Mouse (Mus musculus) neural tube, embryonic 10.5 days (tissue): ENCODE measurements around the gene Ier5l.

Experiments used
- DNase-seq: peaks from one replicate; pipeline ENCODE4 v3.0.0-alpha.2; 2017; ENCODE audit warnings: low spot score; ENCODE audit errors: extremely low spot score

Gene Ier5l

DNA sequence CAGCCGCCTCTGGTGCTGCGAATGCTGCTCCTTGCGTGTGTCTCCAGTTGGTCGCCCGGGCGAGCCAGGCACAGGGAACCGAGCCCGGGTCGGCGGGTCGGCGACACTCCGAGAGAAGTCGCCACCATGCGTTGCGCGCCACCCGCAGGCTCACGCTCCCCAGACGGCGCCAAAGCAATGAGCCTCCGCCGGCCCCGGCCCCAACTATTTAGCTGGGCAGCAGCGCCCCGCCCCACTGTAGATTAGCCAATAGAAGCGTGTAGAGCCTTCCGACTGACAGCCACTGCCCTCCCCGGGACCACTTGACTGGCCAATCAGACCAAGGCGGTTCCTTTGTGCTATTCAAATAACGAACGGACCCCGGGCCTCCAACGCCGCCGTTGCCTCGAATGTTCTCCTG, at the start of gene Ier5l:
Gene Ier5l (minus strand): TSS at position 181 of the 400 bp plus-strand sequence.
- peak; percentile 98 for DNase-seq

DNA sequence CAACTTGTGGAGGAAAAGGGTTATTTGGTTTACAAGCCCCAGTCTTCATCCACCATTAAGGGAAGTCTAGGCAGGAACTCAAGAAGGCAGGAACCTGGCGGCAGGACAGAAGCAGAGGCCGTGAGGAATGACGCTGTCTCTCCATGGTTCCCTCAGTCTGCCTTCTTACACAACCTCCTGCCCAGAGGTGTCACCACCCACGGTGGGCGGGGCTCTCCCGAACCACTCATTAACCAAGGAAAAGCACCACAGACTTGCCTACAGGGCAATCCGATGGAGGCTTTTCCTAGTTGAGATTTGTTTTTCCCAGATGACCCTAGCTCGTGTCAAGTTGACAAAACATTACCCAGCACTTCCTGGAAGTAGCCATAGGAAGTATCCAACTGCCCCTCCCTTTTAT, 49.7 kb upstream of the Ier5l start:
- DNase-seq, result no peak

DNA sequence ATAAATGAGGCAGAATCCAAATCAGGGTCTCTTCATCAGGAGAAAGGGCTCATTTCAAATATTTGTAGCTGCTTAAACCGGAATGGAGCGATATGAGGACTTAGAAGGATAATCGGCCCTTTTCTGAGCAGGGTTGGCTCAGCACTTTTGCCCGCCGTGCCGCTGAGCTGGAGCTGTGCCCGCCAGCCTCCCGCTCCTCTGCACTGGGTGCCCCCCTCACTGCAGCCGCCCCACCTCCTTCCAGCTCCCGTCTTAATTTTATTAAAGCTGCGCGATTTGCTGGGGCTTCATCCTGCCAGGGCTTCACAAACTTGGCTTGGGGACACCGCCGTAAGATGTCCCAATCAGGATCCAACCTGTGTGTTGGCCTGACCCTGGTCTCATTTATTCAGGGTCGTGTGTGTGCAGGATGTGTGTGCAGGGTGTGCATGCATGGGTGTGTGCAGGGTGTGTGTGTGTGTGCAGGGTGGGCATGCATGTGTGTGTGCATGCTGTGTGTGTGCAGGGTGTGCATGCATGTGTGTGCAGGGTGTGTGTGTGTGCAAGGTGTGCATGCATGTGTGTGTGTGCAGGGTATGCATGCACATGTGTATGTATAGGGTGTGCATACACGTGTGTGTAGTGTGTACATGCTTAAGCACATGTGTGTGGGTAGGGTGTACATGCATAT, 36.8 kb upstream of the Ier5l start:
- no peak for DNase-seq

DNA sequence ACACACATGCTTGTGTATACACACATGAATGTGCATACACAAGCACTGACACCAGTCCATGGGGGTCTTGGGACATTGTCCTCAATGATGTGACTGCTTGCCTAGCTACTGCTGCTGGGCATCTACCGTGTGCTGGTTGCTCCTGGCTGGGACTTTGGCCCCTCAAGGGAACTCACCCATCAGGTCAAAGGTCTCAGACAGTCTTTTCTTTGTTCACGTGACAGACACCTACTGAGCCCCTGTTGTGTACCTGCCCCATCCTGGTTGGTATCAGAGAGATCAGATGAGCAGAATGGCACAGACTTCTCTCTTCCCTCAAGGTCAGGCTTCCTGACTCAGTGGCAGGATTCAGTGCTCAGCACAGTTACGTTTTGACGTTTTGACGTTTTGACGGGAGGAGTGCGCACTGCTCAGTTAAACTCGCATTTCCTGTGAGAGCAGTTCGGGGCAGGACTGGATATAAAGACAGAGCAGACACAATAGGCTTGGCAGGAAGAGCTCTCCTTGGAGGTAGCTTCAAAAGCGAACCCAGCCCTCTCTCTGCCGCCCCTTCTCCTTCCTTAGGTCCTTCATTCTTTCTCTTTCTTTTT, 33.2 kb upstream of the Ier5l start:
- DNase-seq, result no peak

DNA sequence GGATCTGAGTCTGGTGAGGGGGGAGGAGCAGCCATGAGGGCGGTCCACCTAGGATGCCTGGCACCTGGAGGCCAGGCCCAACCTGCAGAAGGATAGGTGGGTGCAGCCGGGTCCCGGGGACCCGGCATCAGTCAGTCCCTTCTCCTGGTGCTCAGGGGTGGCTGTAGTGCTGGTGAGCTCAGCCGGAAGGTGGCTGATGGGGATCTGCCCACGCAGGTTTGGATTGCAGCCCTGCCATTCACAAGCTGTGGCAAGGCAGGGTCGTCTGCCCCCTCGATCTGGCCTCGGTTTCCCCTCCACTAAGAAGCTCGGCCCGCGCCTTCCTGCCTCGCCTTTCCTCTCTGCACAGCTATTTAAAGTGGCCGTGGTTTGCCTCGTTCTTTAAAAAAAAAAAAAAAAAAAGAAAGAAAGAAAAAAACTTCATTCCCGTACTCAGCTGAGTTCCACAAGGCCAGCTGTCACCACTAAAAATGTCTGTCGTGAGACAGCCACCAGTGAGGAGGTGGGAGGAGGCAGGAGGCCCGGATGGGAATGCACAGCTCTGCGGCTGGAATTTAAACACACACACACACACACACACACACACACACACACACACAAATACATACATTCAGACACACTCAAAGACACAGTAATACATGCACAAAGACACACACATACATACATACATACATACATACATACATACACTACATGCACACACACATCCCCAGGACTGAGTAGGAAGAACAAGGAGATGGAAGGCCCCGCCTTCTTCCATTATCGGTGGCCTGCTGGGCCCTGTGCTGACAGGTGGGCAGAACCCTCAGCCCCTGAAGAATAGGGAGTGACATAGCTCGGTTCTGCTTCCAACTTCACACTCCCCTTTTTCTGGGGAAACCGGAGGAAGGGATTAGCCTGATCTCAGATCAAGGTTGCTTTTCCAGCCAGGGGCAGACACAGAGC, 29.9 kb upstream of the Ier5l start:
- no peak for DNase-seq

DNA sequence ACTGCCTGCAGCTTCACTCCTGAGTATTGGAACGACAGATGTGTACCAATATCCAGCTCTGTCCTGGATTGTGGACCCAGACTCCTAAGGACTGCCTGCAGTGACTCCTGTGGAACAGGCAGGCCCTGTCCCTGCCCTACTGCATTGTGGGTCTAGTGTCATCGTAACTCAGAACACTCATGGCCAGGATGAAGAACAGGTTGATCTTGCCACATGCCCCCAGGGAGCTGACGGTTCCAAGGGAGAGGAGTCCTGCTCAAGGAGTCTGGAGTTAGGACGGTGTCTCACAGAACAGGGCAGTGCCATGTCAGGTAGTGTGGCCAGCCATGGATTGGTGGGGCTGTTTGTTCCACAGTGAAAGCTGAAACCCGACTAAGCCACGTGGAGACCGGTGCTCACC, 27.7 kb upstream of the Ier5l start:
- DNase-seq, result no peak

DNA sequence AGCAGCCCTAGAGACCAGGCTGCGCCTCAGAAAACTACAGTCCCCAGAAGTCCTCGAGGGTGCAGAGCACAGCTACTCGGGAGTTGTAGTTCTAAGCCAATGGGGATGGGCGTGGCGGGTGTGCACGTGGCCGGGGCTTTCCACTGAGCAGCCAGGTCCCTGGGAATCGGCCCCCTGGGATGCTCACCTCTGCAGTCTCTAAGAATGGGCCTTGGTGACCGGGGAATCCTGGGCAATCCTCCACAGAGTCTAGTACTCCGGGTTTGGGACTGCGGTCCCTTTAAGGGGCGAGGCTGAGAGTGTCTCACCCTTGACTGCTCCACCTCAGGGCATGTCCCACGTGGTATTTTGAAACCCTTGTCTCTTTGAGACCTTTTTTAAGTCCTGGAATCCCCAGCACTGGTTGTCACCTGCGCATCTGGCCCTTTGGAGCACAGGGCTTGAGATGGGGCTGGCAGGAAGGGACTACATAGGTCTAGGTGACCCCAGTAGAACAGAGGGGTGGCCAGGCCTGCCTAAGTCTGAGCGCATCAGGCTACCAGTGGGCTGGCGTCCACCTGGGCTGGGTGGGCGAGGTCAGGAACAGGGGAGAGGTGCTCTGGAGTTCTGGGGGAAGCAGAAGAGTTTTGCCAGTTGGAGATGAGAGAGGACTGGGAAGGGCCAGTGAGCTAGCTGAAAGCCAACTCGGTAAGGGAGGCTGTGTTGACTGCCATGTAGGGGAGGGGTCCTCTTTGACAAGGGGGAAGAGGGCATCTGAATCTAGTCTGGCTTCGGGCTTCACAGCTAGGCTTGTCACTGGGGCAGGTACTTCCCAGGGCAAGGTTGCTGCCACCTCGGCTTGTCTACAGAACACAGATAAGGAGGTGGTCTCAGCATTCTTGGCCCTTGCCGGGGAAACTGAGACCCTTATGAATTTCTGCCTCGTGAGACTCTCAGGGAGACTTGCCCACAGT, 22.2 kb upstream of the Ier5l start:
- peak; percentile 71 for DNase-seq

DNA sequence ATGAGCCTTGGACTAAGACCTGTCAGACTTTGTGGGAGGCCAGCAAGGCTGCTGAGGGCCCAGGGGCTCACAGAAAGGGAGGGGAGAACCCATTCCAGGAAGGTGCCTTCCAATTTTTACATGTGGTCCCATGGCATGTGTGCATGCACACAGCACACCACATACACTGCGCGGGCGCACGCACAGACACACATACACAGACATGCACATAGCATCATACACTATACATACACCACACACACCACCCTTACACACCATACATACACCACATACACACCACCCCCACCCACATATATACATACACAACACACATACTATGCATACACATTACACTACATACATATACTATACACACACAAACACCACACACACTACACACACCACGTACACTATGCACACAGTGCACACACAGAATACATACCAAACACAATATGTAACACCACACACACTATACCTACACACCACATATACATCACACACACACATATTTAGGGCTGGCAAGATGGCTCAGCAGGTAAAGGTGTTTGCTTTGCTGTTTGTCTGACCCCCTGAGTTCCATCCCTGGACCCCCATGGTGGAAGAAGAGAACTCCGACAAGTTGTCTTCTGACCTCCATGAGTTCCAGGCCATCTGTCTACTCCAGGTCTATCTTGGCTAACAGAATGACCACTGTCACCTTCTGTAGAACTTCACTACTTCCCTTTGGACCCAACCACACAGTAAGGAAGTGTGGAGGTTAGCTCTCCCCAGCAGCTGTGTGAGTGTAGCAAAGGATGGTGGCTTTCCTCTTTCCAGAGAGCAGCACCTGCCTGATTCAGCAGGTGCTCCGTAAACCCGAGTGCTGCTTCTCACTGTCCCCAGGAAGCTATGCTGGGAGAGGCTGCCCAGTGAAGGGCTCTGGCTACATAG, 21.2 kb upstream of the Ier5l start:
- no peak for DNase-seq

DNA sequence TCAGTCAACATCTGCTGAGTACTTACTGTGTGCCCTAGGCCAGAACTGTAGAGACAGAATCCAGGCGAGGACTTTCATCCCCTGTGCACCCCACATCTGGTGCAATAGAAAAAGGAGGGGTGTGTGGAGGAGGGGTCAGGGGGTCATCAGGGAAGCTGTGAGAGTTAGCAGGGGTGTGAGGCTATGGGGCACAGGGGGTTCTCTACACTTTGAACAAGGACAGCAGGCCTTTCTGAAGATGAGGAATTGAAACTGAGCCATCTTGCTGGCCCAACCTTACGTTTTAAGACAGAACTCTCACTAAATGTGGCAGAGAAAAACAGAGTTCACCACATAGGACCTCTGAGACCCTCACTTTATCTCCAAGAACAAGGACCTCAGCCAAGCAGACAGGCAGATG, 16.4 kb upstream of the Ier5l start:
- DNase-seq, result no peak

DNA sequence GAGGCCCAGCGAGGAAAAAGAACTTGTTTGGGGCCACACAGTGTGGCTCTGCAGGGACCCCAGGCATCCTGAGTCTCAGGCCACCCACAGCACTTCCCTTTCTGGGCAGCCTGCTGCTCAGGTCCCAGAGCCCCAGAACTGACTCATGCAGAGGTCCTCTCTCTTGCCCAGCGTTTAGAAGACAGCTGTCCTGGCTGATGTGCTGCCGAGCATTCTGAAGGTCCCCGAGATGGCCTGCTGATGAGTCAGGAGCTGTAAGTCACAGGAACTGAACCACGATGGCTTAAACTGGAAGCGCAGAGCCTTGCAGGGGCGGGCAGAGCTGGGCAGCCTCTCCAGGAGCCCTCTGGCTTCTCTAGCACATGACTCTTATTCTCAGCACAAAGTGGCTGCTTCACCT, 13.6 kb upstream of the Ier5l start:
- DNase-seq, result no peak

DNA sequence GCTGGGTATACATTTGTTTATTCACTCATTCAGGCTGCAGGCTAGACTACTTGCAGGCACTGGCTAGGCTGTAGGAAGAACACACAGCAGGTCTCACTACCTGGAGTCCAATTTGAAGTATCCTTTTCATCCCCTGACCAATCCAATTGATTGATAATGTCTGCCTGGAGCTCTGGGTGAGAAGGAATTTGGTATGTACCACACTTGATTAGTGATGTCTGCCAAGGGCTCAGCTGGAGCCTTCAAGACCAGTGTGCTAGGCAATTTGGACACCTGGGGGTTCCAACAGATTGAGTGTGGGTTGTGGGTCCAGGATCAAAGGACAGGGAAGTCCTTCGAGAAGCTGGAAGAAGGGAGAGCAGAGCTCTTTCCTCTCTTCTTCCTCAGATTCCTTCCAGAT, 4.5 kb upstream of the Ier5l start:
- DNase-seq, result no peak

DNA sequence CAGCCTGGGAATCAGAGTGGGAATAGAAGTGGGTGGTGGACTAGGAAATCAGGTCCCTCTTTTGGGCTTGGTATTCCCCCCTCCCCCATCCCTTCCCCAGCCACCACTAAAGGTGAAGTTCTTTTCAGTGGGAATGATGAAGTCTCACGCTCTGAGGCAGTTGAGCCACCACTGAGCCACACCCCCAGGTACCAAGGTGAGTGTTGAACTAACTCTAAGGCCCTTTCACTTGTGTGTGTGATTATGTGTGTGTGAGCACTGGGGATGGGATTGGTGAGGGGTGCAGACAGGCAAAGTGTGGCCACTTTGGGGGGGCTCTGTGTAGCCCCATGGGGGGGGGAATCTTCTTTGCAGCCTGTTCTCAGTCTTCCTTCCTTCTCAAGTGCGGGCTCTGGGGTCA, 2.2 kb upstream of the Ier5l start:
- no peak for DNase-seq

DNA sequence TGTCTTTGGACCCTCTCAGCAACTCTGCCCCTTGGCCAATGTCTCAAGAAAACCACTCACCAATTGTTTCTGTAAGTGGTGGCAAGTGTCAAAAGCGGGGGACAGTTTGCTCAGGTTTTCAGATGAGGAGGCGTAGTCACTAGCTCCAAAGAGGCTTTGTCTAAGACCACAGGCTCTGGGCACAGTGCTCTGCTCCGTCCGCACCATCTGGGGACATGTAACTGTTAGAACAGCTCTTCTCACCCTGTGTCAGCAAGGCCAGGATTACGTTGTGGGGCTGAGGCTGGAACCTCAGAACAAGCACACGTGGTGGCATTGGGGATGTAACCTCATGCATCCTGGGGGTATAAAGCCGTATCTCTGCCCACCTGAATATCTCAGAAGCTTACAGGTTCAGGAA, 1.4 kb upstream of the Ier5l start:
- no peak for DNase-seq

DNA sequence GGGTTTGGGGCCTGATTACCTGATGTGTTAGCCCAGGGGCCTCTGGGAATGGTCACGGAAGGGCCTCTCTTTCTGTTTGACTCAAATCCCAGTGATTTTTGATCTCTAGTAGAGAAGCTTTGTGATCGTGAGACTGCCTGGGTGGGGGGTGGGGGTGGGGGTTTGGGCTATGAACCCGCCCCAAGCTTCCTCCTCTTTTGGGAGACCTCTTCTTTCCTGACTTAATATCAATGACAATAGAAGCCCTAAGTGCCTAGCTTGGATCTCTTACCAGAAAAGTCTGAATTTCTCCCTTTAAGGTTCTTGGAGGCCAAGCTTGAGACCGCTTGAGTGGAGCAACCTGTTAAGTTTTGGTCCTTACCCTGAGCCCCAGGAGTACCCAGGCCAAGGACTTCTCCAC, 757 bp upstream of the Ier5l start:
- DNase-seq, result no peak

DNA sequence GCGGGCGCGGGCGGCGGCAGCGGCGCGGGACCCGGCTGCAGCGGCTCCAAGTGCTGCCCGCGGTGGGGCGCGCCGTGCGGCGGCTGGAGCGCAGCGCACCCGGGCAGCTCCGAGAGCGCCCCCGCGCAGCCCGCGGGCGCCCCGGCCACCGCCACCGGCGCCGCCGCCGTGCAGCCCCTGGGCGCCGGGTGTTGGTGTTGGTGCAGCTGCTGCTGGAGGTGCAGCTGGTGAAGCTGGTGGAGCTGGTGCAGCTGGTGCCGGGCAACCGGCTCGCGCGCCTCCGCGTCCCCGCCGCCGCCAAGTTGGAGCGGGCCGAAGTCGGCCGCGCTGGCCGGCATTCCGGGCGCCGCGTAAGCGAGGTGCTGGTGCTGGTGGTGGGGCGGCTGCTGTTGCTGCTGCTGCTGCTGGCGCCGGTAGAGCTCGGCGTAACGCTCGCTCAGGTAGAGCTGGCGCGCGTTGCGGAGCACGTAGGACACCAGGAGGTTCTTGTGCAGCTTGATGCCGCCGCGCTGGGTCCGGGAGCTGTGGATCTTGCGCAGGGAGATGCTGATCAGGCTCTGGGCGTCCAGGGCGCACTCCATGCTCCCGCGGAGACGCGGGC, 488 bp downstream of the Ier5l start:
- DNase-seq, result no peak

DNA sequence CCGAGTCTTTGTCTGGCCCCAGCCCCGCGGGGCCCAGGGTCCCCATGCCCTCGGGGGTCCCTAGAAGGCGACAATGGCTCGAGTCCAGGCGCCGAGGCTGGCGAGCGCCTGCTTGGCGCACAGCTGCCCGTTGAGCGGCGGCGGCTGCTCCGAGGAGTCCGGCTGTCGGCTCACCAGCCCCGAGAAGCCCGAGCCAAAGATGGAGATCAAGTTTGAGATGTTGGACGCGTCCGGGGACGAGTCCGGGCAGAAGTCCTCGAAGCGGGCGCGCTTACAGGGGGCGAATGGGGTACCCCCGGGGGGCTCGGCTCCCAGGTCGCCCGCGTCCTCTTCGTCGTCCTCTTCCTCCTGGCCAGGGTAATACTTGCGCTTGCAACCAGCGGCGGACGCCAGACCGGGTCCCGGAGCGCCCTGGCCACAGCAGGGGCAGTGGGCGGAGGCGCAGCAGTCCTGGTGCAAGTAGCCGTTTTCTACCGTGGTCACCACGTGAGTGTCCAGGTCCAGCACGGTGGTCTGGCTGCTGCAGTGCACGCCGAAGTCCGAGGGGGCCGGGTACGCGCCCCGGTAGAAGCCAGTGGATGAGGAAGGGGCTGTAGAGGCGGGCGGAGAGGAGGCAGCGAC, 1.2 kb downstream of the Ier5l start:
- DNase-seq, result peak; percentile 76

DNA sequence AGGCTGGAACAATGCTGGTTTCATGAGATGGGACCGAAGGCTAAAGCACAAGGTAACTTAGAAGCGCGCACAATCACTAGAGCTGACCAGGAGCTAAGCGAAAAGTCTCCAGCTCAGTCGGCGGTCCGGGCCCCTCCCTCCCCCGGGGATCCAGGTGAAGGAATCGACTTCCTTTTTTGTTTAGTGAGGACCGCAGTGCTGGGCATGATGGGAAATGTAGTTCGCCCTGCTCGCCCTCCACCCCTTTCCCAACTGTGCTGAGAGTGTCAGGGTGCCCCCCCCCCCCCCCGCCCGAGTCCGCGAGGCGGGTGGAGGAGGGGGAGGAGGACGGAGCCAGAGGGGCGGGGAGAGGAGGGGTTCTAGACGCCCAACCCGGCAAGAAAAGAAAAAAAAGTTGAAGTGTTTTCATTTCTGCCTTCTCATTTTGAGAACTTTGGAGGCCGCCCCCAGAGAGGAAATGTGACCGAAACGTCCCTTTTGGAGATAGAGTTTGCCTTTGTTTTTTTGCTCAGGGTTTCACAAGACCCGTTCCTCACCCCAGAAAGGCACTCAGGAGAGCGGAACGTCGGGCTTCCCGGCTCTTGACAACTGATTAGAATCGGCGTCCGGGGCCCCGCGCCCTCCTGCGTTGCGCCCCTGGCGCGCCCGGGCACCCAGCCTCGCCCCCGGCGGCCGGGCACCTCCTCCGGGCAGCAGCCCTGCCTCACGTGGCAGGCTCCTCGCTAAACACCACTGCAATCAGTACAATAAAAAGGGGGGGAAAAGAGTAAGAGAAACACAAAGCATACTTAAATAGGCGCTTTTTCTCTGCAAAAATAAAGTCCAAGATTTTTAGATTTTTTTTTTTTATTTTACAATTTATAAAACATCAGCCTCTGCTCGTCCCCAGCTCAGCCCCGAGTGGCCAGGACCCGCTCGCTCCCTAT, 2.0 kb downstream of the Ier5l start:
- peak; percentile 83 for DNase-seq

DNA sequence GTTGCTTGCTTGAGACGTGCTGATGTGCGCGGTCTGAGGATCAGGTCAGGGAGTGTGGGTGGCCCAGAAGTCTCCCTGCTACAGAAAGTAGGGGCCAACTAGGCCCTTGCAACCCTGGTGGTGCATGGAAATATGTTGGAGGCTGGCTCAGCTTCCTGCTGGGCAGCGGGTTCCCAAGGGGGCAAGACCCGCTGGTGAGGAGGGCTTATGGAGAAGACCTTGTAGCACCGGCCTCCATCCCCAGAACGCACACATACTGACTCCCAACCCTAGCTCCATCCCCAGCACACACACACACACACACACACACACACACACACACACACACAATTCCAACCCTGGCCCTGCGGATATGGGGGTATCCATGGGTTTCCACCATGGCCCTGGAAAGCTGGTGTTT, 3.0 kb downstream of the Ier5l start:
- peak; percentile 54 for DNase-seq
